Mouse (Mus musculus): Measurements from ENCODE around the gene Ralgds.

The Ralgds gene

GRCm38 (mm10) chr2:28532938-28533771 is 20.2 kb downstream of the Ralgds start:
- peak; percentile 84 for DNase-seq (ENCODE audit: extremely low spot score, low spot score)

GRCm38 (mm10) chr2:28533901-28534435 is 21.0 kb downstream of the Ralgds start:
- no peak for DNase-seq (ENCODE audit: extremely low spot score, low spot score)

- DNase-seq (ENCODE audit: extremely low spot score, low spot score) = peak; percentile 45
Observed at GRCm38 (mm10) chr2:28534436-28535262, 21.7 kb downstream of the Ralgds start.

GRCm38 (mm10) chr2:28535263-28535540 is 22.3 kb downstream of the Ralgds start:
- DNase-seq (ENCODE audit: extremely low spot score, low spot score) = peak; percentile 25

- no peak for DNase-seq (ENCODE audit: extremely low spot score, low spot score)
Observed at GRCm38 (mm10) chr2:28535650-28536049, 22.7 kb downstream of the Ralgds start.

GRCm38 (mm10) chr2:28536166-28536565 is 23.2 kb downstream of the Ralgds start:
- DNase-seq (ENCODE audit: extremely low spot score, low spot score) = no peak

- DNase-seq (ENCODE audit: extremely low spot score, low spot score) = no peak
Observed at GRCm38 (mm10) chr2:28536766-28537633, 24.1 kb downstream of the Ralgds start.

- DNase-seq (ENCODE audit: extremely low spot score, low spot score) = no peak
Observed at GRCm38 (mm10) chr2:28537634-28537920, 24.7 kb downstream of the Ralgds start.

- DNase-seq (ENCODE audit: extremely low spot score, low spot score) = no peak
Observed at GRCm38 (mm10) chr2:28537995-28538816, 25.3 kb downstream of the Ralgds start.

GRCm38 (mm10) chr2:28538817-28539128 is 25.8 kb downstream of the Ralgds start:
- no peak for DNase-seq (ENCODE audit: extremely low spot score, low spot score)

GRCm38 (mm10) chr2:28539206-28539605 is 26.3 kb downstream of the Ralgds start:
- DNase-seq (ENCODE audit: extremely low spot score, low spot score) = peak; percentile 56

GRCm38 (mm10) chr2:28539949-28540348 is 27.0 kb downstream of the Ralgds start:
- no peak for DNase-seq (ENCODE audit: extremely low spot score, low spot score)

GRCm38 (mm10) chr2:28540587-28541227 is 27.8 kb downstream of the Ralgds start:
- DNase-seq (ENCODE audit: extremely low spot score, low spot score) = no peak

- no peak for DNase-seq (ENCODE audit: extremely low spot score, low spot score)
Observed at GRCm38 (mm10) chr2:28543894-28544293, 31.0 kb downstream of the Ralgds start.

- no peak for DNase-seq (ENCODE audit: extremely low spot score, low spot score)
Observed at GRCm38 (mm10) chr2:28545976-28546375, 33.1 kb downstream of the Ralgds start.

- no peak for DNase-seq (ENCODE audit: extremely low spot score, low spot score)
Observed at GRCm38 (mm10) chr2:28546560-28546959, 33.6 kb downstream of the Ralgds start.

GRCm38 (mm10) chr2:28547237-28548172 is 34.6 kb downstream of the Ralgds start:
- peak; percentile 87 for DNase-seq (ENCODE audit: extremely low spot score, low spot score)

GRCm38 (mm10) chr2:28549157-28549556 is 36.2 kb downstream of the Ralgds start:
- no peak for DNase-seq (ENCODE audit: extremely low spot score, low spot score)

GRCm38 (mm10) chr2:28552301-28552700 is 39.4 kb downstream of the Ralgds start:
- no peak for DNase-seq (ENCODE audit: extremely low spot score, low spot score)
